Mouse (Mus musculus): ENCODE measurements around the gene Dcaf17.

The Dcaf17 gene

DNA sequence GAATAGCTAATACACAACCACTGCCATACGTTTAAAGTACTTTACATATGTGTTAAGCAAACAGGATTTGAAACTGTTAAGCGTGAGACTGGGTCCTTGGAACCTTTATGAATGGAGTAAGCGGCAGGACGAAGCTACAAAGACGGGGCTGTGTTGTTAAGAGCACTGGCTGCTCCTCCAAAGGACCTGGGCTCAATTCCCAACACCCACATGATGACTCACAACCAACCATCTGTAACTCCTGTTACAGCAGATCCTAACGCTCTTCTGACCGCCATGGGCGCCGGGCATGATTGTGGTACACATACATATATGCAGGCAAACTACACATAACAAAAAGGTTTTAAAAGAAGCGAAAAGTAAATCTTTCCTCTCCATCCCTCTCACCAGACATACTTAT, 65.7 kb downstream of the Dcaf17 start:
- no peak for DNase-seq (ENCODE audit: low spot score in 2 of 2)

DNA sequence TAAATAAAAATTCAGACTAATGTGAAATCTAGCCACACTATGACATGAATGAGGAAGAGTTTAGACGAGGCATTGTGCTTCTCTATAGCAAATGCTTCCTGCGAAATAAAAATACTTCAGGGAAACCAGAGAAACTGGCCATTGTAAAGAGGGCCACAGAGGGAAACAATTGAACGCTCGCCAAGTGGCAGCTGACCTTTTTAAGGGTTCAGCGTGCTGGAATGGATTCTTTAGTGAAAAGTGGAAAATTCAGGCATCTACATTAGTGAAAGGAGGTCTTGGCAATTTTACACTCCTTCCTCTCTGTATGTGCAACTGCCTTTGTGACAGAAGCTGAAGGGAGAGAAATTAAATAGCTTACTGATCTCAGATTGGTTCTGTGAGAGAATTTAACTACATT, 66.3 kb downstream of the Dcaf17 start:
- no peak for DNase-seq (ENCODE audit: low spot score in 2 of 2)

DNA sequence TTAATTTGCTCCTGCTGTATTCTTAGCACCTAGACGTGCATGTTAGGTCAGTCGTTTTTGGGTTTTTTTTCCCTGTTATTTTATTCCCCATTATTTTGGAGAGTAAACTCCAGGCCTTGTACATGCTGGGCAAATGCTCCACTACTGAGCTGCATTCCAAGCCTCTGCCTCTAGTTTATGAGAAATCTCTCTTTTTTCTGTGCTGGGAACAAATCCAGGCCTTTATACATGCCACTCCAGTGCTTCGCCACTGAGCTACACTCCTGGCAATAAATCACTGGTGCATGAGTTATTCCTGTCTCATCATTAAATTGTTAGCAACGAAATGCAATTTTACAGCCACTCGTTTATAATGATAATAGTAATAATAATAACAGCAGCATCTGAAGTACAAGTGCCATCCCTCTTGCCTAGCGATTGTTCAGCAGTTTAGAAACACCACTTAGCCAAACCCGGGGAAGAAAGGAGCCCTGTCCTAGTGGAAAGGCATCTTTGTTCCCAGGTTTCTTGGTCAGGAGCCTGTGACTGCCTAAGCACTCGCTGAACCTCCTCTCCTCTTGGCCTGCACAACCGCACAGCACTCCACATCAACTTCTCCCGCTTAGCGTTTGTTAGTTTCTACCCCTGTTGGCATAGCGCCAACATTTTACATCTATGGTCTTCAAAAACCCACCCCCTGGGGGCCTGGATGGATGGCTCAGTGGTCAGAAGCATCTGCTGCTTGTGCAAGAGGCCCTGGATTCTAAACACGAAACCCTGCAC, 67.3 kb downstream of the Dcaf17 start:
- no peak for DNase-seq (ENCODE audit: low spot score in 2 of 2)

DNA sequence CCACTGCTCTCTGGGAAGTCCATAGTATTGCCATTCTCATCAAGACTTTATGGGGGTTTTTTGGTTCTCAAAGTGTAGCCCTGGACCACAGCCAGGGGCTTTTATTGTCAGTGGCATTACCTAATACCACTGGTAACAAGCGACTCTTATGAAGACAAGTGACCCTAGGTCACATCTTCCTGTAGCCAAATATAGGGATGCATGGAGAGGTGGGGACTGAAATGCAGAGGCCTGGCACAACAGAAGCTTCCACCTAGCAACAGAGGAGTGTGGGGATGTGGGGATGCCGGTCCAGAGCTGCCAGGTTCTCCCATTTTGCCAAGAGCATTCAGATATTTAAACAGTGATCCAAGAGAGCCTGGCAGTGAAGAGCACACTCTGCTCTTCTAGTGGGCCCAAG, 68.5 kb downstream of the Dcaf17 start:
- DNase-seq (ENCODE audit: low spot score in 2 of 2): no peak

DNA sequence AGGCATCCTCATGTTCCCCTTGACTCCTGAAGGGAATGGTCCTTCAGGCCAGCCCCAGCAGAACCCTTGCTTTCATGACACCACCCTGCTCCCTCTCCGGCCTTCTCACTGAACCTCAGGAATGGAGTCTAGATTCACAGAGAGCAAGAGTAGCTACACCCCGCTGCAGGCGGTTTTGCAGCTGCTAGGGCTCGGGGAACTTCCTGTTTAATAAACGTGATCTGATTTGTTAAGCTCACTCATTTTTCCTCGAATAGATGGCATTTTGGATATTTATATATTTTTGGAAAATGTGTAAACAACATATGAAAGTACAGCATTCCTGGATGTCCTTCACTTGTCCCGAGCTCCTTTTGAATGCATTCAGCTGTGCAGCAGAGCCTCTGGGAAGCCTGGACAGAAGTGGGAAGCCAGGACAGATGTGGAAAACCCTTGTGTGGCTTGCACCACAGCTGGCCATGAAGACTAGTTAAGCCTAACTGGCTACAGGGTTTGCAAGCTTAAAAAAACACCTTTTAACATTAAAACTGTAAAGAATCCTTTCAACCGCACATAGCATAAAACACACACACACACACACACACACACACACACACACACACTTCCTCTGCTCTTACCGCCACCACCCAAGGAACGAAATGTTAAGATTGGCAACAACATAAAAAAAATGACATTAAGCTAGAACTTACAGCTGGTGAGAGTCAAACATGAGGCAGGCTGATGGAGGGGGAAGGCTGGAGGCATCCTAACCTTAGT, 72.8 kb downstream of the Dcaf17 start:
- no peak for DNase-seq (ENCODE audit: low spot score in 2 of 2)

DNA sequence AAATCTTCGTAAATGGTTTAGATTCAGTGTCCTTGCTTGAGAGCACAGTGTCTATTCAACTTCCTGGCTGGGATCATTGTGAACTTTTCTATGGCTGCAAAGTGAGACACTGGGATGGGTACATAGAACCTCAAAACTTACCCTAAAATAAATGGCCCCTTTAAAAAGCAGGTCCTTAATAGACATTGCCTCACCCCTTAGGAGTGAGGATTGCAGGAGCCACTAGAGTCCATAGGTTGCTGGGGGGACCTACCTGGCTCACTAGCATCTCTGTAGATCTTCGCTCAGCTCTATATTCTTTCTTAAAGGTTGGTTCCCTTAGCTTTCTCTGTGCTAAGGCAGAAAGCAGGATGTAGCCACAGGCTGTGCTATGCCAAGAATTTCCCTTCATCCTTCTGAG, 75.2 kb downstream of the Dcaf17 start:
- DNase-seq (ENCODE audit: low spot score in 2 of 2): no peak

DNA sequence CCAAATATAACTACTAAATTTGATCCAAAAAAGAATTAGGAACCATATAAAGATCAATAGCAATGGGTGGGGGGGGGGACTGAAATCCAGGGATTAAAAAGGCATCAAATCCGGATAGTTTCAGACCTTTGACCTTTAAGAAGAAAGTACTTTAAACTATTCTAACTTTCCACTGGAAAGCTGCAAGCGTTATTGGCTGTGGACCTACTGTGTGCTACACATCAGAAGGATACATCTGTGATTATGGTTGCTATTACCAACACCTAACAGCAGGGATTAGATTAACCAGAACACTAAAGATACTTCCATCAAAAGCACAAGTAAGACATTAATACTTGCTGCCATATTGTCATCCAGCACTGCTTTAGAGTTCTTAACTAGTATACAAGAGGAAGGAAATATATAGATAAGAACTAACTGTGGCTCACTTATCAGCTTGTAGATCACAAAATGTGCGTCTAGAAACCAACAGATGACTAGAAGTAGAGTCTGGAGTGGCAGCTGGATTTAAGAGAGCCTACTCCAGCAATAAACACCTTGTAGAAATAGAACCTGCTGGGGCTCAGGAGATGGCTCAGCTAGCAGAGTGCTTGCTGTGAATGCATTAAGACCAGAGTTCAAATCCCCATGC, 76.9 kb downstream of the Dcaf17 start:
- no peak for DNase-seq (ENCODE audit: low spot score in 2 of 2)

DNA sequence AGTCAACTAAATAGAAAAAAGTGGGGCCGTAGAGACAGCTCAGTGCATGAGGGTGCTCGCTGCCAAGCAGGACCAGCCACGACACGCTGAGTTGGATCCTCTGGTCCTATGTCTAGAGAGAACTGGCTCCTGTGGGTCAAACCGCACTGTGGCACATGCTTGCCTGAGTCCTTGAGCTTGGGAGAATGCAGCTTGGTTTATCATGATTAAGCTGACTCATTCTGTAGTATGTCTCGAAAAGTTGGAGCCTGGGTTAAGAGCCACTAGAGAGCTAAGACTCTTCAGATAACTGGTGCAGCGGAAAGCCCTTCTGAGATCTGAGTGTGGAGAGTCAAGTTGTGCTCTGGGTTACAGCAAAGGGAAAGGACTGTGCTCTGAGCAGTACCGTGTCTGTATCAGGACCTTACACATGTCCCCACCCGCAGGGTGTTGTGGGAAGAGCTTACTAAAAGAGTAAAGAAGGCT, 78.9 kb downstream of the Dcaf17 start:
- no peak for DNase-seq (ENCODE audit: low spot score in 2 of 2)

DNA sequence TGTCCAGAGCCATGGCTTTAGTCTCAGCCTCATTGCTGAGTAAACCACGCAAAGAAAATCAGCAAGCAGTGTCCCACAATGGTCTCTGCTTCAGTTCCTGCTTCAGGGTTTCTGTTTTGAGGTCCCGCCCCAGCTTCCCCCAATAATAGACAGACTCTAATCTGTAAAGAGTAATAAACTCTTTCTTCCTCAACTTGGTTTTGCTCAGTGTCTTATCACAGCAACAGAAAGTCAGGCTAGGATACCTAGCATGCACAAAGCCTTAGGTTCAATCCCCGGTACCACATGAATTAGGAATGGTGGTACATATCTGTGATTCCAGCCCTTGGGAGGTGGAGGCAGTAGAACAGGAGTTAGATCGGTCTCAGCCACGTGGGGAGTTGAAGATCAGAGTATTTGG, 79.7 kb downstream of the Dcaf17 start:
- no peak for DNase-seq (ENCODE audit: low spot score in 2 of 2)

DNA sequence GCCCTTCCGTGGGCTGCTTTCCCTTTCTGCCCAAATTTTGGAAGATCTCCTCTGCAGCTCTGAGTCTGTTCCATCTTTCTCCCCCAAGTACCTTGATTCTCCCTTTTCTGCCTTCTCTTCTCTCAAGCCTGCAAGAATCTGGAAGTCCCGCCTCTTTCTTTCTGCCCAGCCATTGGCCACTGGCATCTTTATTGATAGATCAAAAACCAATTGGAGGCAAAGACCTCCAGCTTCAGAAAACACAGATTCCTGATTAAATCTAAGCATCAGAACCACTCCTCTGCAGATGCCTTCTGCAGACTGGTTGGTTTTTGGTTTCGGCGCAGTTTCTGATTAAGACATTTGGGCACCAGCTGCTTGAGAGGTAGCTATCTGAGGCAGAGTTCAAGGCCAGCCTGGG, 85.5 kb downstream of the Dcaf17 start:
- DNase-seq (ENCODE audit: low spot score in 2 of 2): no peak

DNA sequence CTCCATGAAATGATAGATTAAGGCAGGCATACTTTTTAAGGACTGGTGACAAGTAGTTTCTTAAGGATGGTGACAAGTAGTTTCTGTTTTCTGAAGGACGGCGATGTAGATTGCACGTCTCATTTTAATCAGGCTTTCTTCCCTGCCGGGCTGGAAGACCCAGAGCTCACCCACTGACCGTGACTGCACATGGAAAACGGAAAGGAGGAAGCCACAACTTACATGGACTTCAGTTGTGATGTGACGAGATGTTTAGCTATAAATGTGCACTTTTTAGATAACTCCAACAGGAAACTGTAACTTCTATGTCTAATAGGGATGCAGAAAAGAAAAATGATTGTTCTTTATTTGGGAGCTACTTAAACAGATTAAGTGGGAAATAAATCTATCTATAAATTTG, 87.3 kb downstream of the Dcaf17 start:
- no peak for DNase-seq (ENCODE audit: low spot score in 2 of 2)

DNA sequence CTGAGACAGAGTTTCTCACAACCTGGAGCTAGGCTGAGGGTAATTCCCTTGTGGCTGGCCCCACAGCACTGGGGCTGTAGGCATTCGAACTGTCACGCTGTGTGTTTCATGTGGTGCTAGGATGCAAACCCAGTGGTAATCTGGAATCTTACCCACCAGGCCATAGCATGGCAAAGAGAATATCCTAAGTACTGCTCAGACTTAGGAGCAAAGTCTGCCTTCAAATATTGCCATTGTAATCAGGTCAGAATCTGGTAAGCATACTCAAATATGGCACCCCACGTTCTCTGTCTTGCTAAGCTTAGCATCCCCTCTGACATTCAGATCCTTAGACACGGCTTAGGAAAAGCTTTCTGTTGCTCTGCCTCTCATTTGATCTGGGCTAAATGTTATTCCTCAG, 90.7 kb downstream of the Dcaf17 start:
- DNase-seq (ENCODE audit: low spot score in 2 of 2): no peak

DNA sequence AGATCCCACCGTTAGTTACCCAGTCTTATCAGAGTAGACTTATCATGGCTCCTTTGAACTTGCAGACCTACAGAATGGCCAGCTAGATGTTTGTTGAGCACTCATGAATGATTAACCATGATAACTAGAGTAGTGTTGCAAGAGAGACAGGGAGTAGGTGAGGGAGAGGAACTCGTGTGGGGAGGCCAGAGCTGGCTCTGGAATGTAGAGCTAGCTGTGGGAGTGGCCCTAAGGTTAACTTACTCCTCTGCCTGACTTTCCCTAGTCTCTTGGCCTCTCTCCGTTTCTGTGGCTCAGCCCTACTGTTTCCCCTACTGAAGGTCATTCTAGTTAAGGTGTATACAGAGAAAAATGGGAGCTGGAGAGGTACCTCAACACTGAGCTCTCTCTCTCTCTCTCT, 91.1 kb downstream of the Dcaf17 start:
- no peak for DNase-seq (ENCODE audit: low spot score in 2 of 2)

DNA sequence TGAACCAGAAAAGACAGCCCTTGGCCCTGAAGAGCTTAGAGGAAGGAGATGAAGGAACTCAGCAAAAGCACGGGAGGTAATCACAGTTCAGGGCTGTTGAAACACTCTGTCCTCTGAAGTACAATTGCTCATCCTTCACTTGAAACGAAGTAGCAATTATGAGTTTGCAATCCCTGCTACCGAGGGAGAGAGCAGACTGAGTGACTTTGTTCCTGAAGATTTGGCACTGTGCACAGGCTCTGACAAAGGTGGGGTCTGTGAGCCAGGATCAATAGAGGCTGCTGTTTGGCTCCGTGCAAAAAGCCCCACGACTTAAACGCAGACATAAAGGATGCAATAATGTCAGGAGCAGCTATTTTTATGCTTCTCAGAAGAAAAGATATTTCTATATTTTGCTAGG, 92.7 kb downstream of the Dcaf17 start:
- DNase-seq (ENCODE audit: low spot score in 2 of 2): no peak

All from urinary bladder, postnatal 4 days (tissue).